Mouse (Mus musculus): ENCODE measurements around the gene Spen. TPM values are rescaled to one million over a fixed set of nuclear protein-coding genes. Genes with fewer than 3 reads are reported as not detected.
A peak's percentile ranks its signal among the peaks of the same experiment; 100 is the strongest.

Spen gene
- total RNA-seq, 2 experiments from 2014 or later = 56.8 to 59.9 TPM

- intact Hi-C loops (cut with DNase I) = no loop called here
- DNase-seq (ENCODE audit: extremely low spot score in 1 of 2, low spot score in 2 of 2) = no peak
Measured at GRCm38 (mm10) chr4:141464722-141465121, 73.7 kb downstream of the Spen start.

- DNase-seq (ENCODE audit: extremely low spot score in 1 of 2, low spot score in 2 of 2) = peak in 1 of 2 experiments; percentile 41
- intact Hi-C loops (cut with DNase I) = no loop called here
Measured at GRCm38 (mm10) chr4:141463472-141463871, 74.9 kb downstream of the Spen start.

DNA sequence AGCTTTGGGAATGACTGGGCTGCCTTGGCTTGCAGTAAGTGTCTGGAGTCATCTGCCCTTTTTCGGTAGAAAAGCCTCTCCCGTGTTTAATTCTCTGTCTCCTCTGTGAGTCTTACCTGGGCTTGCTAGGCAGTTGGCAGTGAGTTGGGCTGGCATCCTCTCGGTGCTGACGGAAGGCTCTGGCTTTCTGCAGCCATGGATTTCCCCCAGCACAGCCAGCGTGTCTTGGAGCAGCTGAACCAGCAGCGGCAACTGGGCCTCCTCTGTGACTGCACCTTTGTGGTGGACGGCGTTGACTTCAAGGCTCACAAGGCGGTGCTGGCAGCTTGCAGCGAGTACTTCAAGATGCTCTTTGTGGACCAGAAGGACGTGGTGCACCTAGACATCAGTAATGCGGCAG, 76.8 kb downstream of the Spen start:
- intact Hi-C loops (cut with DNase I) = no loop called here
- DNase-seq (ENCODE audit: extremely low spot score in 1 of 2, low spot score in 2 of 2) = no peak

DNA sequence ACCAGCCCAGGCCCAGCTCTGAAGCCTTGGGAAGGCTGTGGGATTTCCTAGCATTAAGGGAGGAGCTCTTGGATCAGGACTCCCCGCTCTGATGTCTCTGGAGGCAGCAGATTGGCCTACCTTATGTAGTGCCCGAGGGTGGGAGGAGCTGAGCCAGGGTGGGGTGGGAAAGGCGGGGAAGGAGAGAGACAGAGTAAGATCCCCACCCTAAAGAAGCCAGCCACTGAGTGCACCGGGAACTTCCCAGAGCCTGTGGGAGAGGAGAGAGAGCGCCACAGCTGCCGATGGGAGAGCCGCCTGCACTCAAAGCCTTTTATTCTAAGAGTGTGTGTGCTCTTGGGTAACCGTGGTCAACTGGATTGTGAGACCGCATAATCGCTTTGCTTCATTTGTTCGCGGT, 77.3 kb downstream of the Spen start:
- DNase-seq (ENCODE audit: extremely low spot score in 1 of 2, low spot score in 2 of 2) = no peak
- intact Hi-C loops (cut with DNase I) = no loop called here

- intact Hi-C loops (cut with DNase I) = no loop called here
- no peak for DNase-seq (ENCODE audit: extremely low spot score in 1 of 2, low spot score in 2 of 2)
Measured at GRCm38 (mm10) chr4:141460481-141460880, 77.9 kb downstream of the Spen start.

DNA sequence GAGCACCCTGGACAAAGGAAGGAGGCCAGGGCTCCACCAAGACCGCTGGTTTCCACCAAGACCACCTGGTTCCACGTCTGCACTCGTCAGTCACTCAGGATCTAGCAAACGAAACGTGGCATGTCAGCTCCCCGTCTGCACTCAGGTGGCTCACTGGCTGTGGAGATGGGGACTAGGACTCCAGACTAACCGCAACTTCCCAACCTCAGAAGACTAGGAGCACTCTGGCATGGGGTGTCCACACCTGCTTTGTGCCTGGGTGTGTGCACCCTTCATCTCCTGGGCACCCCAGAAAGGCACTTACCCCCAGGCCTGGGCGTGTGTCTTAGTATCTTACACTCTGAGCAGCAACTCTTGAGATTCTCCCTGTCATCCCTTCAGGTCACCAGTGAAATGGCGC, 78.6 kb downstream of the Spen start:
- no peak for DNase-seq (ENCODE audit: extremely low spot score in 1 of 2, low spot score in 2 of 2)
- intact Hi-C loops (cut with DNase I) = no loop called here

- intact Hi-C loops (cut with DNase I) = no loop called here
- DNase-seq (ENCODE audit: extremely low spot score in 1 of 2, low spot score in 2 of 2) = no peak
Measured at GRCm38 (mm10) chr4:141458888-141459287, 79.5 kb downstream of the Spen start.

DNA sequence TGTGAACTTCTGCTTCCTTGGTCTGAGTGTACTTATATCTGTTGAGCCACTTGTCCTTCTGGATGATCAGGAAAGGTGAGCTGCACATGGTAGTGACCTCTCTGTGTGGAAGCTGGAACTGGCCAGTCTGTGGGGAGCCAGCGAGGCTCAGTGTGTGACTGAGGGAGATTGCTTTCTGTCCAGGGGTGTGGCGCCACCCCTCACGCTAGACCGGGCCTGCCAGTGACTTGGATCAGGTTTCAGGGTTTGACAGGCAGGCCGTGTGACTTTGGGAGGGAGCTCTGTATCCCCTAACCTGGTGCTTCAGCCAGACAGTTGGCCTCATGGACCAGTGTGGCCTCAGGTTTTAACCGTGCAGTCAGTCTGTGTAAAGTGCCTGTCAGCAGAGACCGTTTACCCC, 80.2 kb downstream of the Spen start:
- DNase-seq (ENCODE audit: extremely low spot score in 1 of 2, low spot score in 2 of 2) = no peak
- intact Hi-C loops (cut with DNase I) = no loop called here

- intact Hi-C loops (cut with DNase I) = no loop called here
- no peak for DNase-seq (ENCODE audit: extremely low spot score in 1 of 2, low spot score in 2 of 2)
Measured at GRCm38 (mm10) chr4:141456193-141456938, 82.0 kb downstream of the Spen start.

DNA sequence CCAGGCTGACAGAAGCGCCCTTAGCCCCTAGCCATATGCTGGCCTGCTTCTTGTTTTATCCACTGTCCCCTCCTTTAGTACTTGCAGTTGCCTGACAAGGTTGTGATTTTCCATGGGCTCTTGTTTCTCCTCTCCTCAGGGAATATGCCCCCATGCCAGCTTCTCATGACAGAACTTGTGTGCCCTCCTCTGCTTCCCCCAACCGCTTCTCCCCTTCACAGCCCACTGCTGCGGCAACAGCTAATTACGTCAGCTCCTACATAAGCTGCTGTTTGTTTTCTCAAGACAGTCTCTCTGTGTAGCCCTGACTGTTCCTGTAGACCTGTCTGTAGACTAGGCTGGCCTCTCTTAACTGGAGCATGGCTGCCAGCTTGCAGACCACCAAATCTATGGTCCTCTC, 82.9 kb downstream of the Spen start:
- DNase-seq (ENCODE audit: extremely low spot score in 1 of 2, low spot score in 2 of 2) = no peak
- intact Hi-C loops (cut with DNase I) = no loop called here

DNA sequence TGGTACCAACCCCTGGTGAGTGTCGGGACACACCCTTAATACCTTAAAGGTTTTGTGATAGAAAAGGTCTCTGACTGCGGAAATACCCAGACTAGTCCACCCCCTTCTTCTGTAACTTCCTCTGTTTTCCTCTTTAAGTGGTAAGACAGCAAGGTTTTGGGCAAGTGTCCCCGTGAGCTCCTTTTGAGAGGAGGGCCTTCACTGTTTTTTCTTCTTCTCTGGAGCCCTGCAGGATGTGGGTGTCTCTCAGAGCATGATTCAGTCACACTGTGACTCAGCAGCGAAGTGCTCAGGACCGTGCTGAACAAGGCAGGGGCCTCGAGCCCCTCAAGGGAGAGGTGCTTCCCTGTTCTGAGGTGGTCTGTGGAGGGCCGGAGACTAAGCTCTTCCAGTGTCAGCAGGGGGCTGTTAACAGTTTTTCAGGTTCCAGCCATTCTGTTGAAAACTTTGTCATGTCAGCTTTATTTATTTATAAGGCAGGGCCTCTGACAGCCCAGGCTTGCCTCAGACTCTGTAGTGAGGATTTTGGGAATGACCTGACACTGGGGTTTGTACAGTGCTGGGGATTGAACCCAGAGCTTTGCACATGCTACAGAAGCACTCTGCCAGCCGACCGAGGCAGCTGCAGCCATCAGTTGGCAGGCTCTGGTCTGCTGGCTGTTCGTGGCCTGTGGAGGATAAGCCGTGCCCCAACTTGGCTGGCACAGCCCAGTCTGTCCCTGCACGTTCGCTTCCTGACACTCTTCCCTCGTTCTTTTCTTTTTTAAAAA, 83.6 kb downstream of the Spen start:
- no peak for DNase-seq (ENCODE audit: extremely low spot score in 1 of 2, low spot score in 2 of 2)

DNA sequence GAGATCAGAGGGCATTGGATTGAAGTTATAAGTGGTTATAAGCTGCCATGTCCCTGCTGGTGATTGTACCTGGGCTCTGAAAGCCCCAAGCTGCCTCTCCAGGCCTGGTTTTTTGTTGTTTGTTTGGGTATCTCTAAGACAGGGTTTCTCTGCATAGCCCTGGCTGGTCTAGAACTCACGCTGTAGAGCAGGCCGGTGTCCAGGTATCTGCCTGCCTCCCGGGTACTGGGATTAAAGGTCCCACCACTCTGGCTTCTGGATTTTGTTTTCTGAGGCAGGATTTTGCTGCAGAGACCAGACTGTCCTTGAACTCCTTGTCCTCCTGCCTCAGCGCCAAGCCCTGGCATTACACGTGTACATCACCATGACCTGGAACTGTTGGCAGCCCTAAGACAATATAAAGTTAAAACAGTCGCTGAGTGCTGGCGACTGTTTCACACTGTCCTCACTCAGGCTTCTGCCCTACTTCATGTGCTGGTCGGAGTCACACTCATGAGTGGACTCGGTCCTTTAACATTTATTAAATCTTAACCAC, 86.4 kb downstream of the Spen start:
- no peak for DNase-seq (ENCODE audit: extremely low spot score in 1 of 2, low spot score in 2 of 2)
- intact Hi-C loops (cut with DNase I) = no loop called here

More for the DNA sequence above, 83.6 kb downstream of the Spen start:
- intact Hi-C loops (cut with DNase I) = no loop called here

GRCm38 (mm10) chr4:141451251-141451650, 87.1 kb downstream of the Spen start:
- intact Hi-C loops (cut with DNase I) = no loop called here

GRCm38 (mm10) chr4:141446211-141446610, 92.2 kb downstream of the Spen start:
- no peak for DNase-seq (ENCODE audit: extremely low spot score in 1 of 2, low spot score in 2 of 2)
- intact Hi-C loops (cut with DNase I) = no loop called here

More at GRCm38 (mm10) chr4:141451251-141451650, 87.1 kb downstream of the Spen start:
- no peak for DNase-seq (ENCODE audit: extremely low spot score in 1 of 2, low spot score in 2 of 2)

GRCm38 (mm10) chr4:141445328-141445720, 93.1 kb downstream of the Spen start:
- DNase-seq (ENCODE audit: extremely low spot score in 1 of 2, low spot score in 2 of 2) = no peak

DNA sequence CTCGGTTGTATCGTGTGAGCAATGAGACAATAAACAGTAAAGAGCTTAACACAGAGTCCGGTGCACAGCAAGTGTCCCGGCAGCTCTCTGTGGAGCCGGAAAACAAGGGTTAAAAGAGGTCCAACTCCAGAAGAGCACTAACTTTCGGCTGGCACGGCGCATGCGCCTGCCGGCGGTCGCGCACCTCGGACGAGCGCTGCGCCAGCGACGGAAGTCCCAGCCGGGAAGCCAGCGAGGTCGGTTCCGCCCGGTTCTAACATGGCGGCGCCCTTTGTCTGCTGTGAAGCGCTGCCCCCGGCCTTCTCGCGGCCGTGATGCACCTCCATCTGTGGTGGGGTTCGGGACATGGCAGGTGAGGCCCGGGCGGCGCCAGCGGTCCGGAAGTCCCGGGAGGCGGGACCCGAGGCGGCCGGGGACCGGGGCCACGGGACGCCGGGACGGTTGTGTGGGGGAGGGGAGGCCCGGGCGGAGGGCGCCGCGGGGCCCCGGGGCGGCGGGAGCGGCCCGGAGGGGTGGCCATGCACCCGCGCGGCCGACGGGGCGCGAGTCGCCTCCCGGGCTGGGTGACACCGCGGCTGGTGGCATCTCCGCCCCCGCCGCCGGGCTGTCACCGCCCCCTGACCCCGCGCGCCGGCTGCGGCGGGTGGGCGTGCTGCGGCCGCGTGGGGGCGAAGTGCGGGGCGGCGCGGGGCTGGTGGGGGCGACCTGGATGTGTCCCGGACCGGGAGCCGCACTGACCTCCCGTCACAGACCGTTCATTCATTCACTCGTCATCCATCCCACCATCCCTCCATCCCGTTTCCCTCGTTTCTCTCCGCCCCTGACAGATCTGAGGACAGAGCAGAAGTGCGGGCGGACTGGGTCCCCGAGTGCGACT, 93.7 kb downstream of the Spen start, which contains the start of gene Zbtb17:
Zbtb17 (plus strand) TSS at position 204 of the 877 bp plus-strand sequence.
- peak; percentile 83 to 94 for DNase-seq (ENCODE audit: extremely low spot score in 1 of 2, low spot score in 2 of 2)
- intact Hi-C loops (cut with DNase I) = no loop called here

More at GRCm38 (mm10) chr4:141445328-141445720, 93.1 kb downstream of the Spen start:
- intact Hi-C loops (cut with DNase I) = no loop called here

- intact Hi-C loops (cut with DNase I) = no loop called here
- DNase-seq (ENCODE audit: extremely low spot score in 1 of 2, low spot score in 2 of 2) = no peak
Measured at GRCm38 (mm10) chr4:141443641-141444429, 94.6 kb downstream of the Spen start.

- intact Hi-C loops (cut with DNase I) = no loop called here
- no peak for DNase-seq (ENCODE audit: extremely low spot score in 1 of 2, low spot score in 2 of 2)
Measured at GRCm38 (mm10) chr4:141440877-141441276, 97.5 kb downstream of the Spen start.

All from left cerebral cortex, postnatal 10 days (tissue).